Mouse (Mus musculus) heart, postnatal 0 days (tissue): ENCODE results near the gene Grasp.

Experiments used
- CTCF ChIP-seq: IDR thresholded peaks from 2 replicates; pipeline ENCODE4 v1.5.1; 2016; ENCODE audit warnings: antibody characterized with exemption, control low read depth, low read depth
- EP300 ChIP-seq: IDR thresholded peaks from 2 replicates; pipeline ENCODE4 v1.6.1; 2016; ENCODE audit warnings: antibody characterized with exemption, low read depth

GRCm38 (mm10) chr15:101278589-101278988 lies 54.6 kb downstream of the Grasp start:
- TF ChIP-seq CTCF (no peak), EP300 (no peak)
